8 mouse cellular contexts compared by ENCODE assay signal in the genomic region with DNA sequence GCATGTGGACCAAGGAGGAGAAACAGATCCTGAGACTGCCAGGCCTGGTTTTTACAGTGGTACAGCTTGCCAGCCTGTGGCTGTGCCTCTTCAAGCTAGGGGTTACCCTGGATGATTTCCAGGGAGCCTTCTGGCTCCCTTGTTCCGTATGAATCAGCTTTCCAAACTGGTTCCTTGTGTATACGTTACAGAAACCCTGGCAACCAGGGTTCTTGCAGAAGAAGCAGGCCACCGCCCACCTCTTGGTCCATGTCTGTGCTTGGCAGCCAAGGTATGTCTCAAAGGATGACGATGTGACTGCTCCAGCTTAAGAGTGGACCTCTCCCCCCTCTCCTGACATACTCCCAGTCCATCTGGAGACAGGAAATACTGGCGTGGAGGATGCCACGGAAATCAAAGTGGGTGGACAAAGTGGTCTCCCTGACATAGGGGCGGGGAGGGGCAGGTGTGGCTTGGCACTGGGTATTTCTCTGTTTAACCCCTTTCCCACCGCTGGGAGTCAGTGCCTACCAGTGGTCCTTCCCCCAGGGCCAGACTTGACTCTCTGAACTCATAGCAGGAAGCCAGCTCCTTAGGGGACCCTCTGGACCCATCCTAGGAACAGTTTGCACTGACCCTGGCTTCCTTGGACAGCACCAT. TPM values are rescaled to one million over a fixed set of nuclear protein-coding genes. Genes with fewer than 3 reads are reported as not detected.
DNase-seq lines count a peak whose midpoint lies in the region; ATAC-seq and TF ChIP-seq lines count a peak whose summit lies in the region.

No protein-coding gene starts in this region.

- TF ChIP-seq CTCF in MEL (IDR thresholded peaks at IDR 0.05 in 2 of 3, conservative IDR thresholded peaks at IDR 0.05 in 1 of 3; ENCODE audit: control insufficient read depth in 1 of 3, insufficient read depth in 1 of 3, low read depth in 2 of 3, low read length in 3 of 3, poor library complexity in 1 of 3, severe bottlenecking in 1 of 3): 0 out of 6 replicates have a peak, but pooled peaks of 1 of the 3 experiments have one; percentile 5
- TF ChIP-seq CTCF in small intestine, adult 2 months (IDR thresholded peaks at IDR 0.05; ENCODE audit: extremely low read depth, insufficient read length, insufficient replicate concordance, low read depth, low read length): no peak

- no peak for TF ChIP-seq RAD21 in MEL (IDR thresholded peaks at IDR 0.05; ENCODE audit: low read depth, low read length)

- WGBS in forebrain, embryonic 13.5 days: 13% methylated on average over 8 of the region's 8 CpGs
- WGBS in hindbrain, embryonic 11.5 days: 35% methylated on average over 8 of the region's 8 CpGs
- 2% methylated on average over 8 of the region's 8 CpGs for WGBS in small intestine, adult 2 months

- H3K27me3 ChIP-seq in MEL (ENCODE audit: control insufficient read depth in 1 of 2, insufficient read depth in 2 of 2, low read length in 2 of 2): no peaks in the 10 kb centered on the region
- peaks cover 6% of the 10 kb centered on the region; the same call in 1 of the 2 replicates for H3K27me3 ChIP-seq in forebrain, embryonic 13.5 days
- H3K27me3 ChIP-seq in hindbrain, embryonic 11.5 days (ENCODE audit: control insufficient read depth, insufficient read depth, low read length): no peaks in the 10 kb centered on the region
- H3K27me3 ChIP-seq in small intestine, adult 2 months (ENCODE audit: control insufficient read depth, insufficient read depth, low read length): no peaks in the 10 kb centered on the region

- no peaks in the 10 kb centered on the region for H3K9me3 ChIP-seq in MEL (replicated peaks; ENCODE audit: insufficient read depth, low read length)
- H3K9me3 ChIP-seq in forebrain, embryonic 13.5 days (replicated peaks): no peaks in the 10 kb centered on the region
- no peaks in the 10 kb centered on the region for H3K9me3 ChIP-seq in hindbrain, embryonic 11.5 days (ENCODE audit: control insufficient read depth, low read length)

- peaks cover 3 to 27% of the 10 kb centered on the region in 2 experiments; a peak in 3 of 4 replicates for H3K4me1 ChIP-seq in MEL (ENCODE audit: control insufficient read depth in 1 of 2, insufficient read depth in 2 of 2, low read length in 2 of 2)
- H3K4me1 ChIP-seq in forebrain, embryonic 13.5 days: peaks cover 46% of the 10 kb centered on the region
- H3K4me1 ChIP-seq in hindbrain, embryonic 11.5 days (replicated peaks; ENCODE audit: control insufficient read depth, insufficient read depth, low read length): peaks cover 5% of the 10 kb centered on the region; the same call in 1 of the 2 replicates
- peaks cover 51% of the 10 kb centered on the region for H3K4me1 ChIP-seq in small intestine, adult 2 months (ENCODE audit: control insufficient read depth, insufficient read depth, insufficient read length, low read length)

- ATAC-seq in forebrain, embryonic 13.5 days: peak; percentile 2
- peak; percentile 28 for ATAC-seq in hindbrain, embryonic 11.5 days (ENCODE audit: low FRiP score)
- ATAC-seq in monocyte, adult 5-6 weeks (replicated peaks; ENCODE audit: insufficient number of reproducible peaks, low FRiP score, low TSS enrichment, poor library complexity, severe bottlenecking): no peak

- peaks cover 0 to 16% of the 10 kb centered on the region in 2 experiments; a peak in 2 of 4 replicates for H3K36me3 ChIP-seq in MEL (ENCODE audit: control insufficient read depth in 1 of 2, insufficient read depth in 2 of 2, low read length in 2 of 2)
- H3K36me3 ChIP-seq in forebrain, embryonic 13.5 days (ENCODE audit: poor library complexity, severe bottlenecking): no peaks in the 10 kb centered on the region
- H3K36me3 ChIP-seq in hindbrain, embryonic 11.5 days (ENCODE audit: control insufficient read depth, insufficient read depth, low read length): no peaks in the 10 kb centered on the region
- H3K36me3 ChIP-seq in small intestine, adult 2 months (ENCODE audit: control insufficient read depth, insufficient read depth, low read length): no peaks in the 10 kb centered on the region

- TF ChIP-seq EP300 in MEL (IDR thresholded peaks at IDR 0.05; ENCODE audit: low read depth in 1 of 2, low read length in 2 of 2): no peak

- peak overlapping the region; percentile 85 for H3K4me2 ChIP-seq in forebrain, embryonic 13.5 days
- peak overlapping the region; percentile 69 for H3K4me2 ChIP-seq in hindbrain, embryonic 11.5 days (replicated peaks; ENCODE audit: low read depth, low read length)

- H3K9ac ChIP-seq in MEL (ENCODE audit: control insufficient read depth, low read depth, low read length, poor library complexity, severe bottlenecking): peak overlapping the region; percentile 84
- H3K9ac ChIP-seq in forebrain, embryonic 13.5 days: peak overlapping the region; percentile 68
- H3K9ac ChIP-seq in hindbrain, embryonic 11.5 days (ENCODE audit: low read depth, low read length): peak overlapping the region; percentile 45

- TF ChIP-seq POLR2A in MEL (IDR thresholded peaks at IDR 0.05; ENCODE audit: control insufficient read depth in 1 of 2, insufficient read depth in 1 of 2, low read depth in 1 of 2, low read length in 2 of 2, poor library complexity in 1 of 2): no peak
- no peak; the same call in 1 of the 2 replicates for TF ChIP-seq POLR2A in small intestine, adult 2 months (IDR thresholded peaks at IDR 0.05; ENCODE audit: low read depth, low read length)

- H3K79me2 ChIP-seq in MEL (ENCODE audit: control insufficient read depth, insufficient read depth, low read length, poor library complexity): peaks cover 5% of the 10 kb centered on the region

- H3K4me3 ChIP-seq in MEL (ENCODE audit: control insufficient read depth in 1 of 2, insufficient read depth in 1 of 2, low read depth in 2 of 2, low read length in 2 of 2): peak overlapping the region; percentile 62 to 74
- peak overlapping the region; percentile 70 for H3K4me3 ChIP-seq in forebrain, embryonic 13.5 days
- peak overlapping the region; percentile 63 for H3K4me3 ChIP-seq in hindbrain, embryonic 11.5 days (ENCODE audit: low read depth, low read length)
- peak overlapping the region; percentile 71 for H3K4me3 ChIP-seq in small intestine, adult 2 months (ENCODE audit: low read depth, low read length)

- peak; percentile 45 for DNase-seq in MEL (ENCODE audit: low read depth, low spot score)
- DNase-seq in brain, adult 2 months (ENCODE audit: low read depth, low spot score): peak; percentile 94
- no peak for DNase-seq in hindbrain, embryonic 11.5 days (ENCODE audit: low spot score)
- peak; percentile 67 to 74 for DNase-seq in left cerebral cortex, adult 18-20 months (ENCODE audit: low spot score in 2 of 2)
- DNase-seq in lung, postnatal 36 days: peak; percentile 95

- no peak overlapping the region for H3K27ac ChIP-seq in MEL (ENCODE audit: control insufficient read depth, low read depth, low read length)
- peak overlapping the region; percentile 12; the same call in 1 of the 2 replicates for H3K27ac ChIP-seq in forebrain, embryonic 13.5 days
- no peak overlapping the region for H3K27ac ChIP-seq in hindbrain, embryonic 11.5 days (ENCODE audit: low read depth, low read length)
- H3K27ac ChIP-seq in small intestine, adult 2 months (ENCODE audit: insufficient read depth, low read depth, low read length): peak overlapping the region; percentile 100

TF ChIP-seq in MEL, 35 proteins besides CTCF, POLR2A, EP300 and RAD21 (continues in another document):
- TF ChIP-seq TCF12 (IDR thresholded peaks at IDR 0.05; ENCODE audit: low read depth, low read length) (no peak), SIN3A (IDR thresholded peaks at IDR 0.05; ENCODE audit: low read length) (no peak), GABPA (IDR thresholded peaks at IDR 0.05; ENCODE audit: low read depth, low read length) (no peak), USF1 (IDR thresholded peaks at IDR 0.05; ENCODE audit: low read depth, low read length) (no peak)

RNA-seq across cellular contexts. Expression of a gene that starts 0.8 kb away (rescaled TPM):
- 3.9 and 4.3 TPM in 2 replicates for total RNA-seq in MEL (2012; rRNA removed)
- polyA plus RNA-seq in MEL (2012; ENCODE audit: insufficient read depth in 1 of 2, insufficient read length in 2 of 2, low read depth in 1 of 2, low replicate concordance in 2 of 2, missing spikeins in 1 of 2): 1 to 10 TPM in 1 of 2 experiments, not detected in 1; 8.3 TPM
- 2.6 and 3.8 TPM in 2 replicates for polyA plus RNA-seq in forebrain, embryonic 13.5 days (2015; fragmentation: Nextera tagmentation; extraction: Ambion mirVana)
- 1.7 and 2.8 TPM in 2 replicates for polyA plus RNA-seq in hindbrain, embryonic 11.5 days (2014; fragmentation: Nextera tagmentation; extraction: Ambion mirVana)
- total RNA-seq in left cerebral cortex, adult 18-20 months (2021): 10 to 100 TPM; 39.0 to 39.1 TPM
- 4.1 and 5.2 TPM in 2 replicates for polyA plus RNA-seq in small intestine, adult 2 months (2012; rRNA removed)
- 2.8 to 12.0 TPM (median 3.1 TPM) in 3 replicates for total RNA-seq in monocyte, adult 5-6 weeks (2017)

RNA-seq across cellular contexts. Expression of a gene that starts 36.1 kb away (rescaled TPM):
- total RNA-seq in MEL (2012; rRNA removed): 12.0 and 13.6 TPM in 2 replicates
- 10 to 100 TPM in 1 of 2 experiments, not detected in 1; 19.6 TPM for polyA plus RNA-seq in MEL (2012; ENCODE audit: insufficient read depth in 1 of 2, insufficient read length in 2 of 2, low read depth in 1 of 2, low replicate concordance in 2 of 2, missing spikeins in 1 of 2)
- polyA plus RNA-seq in forebrain, embryonic 13.5 days (2015; fragmentation: Nextera tagmentation; extraction: Ambion mirVana): 9.9 and 11.2 TPM in 2 replicates
- polyA plus RNA-seq in hindbrain, embryonic 11.5 days (2014; fragmentation: Nextera tagmentation; extraction: Ambion mirVana): 7.3 and 7.7 TPM in 2 replicates
- 10 to 100 TPM; 13.4 to 16.0 TPM for total RNA-seq in left cerebral cortex, adult 18-20 months (2021)
- polyA plus RNA-seq in small intestine, adult 2 months (2012; rRNA removed): 2.0 and 3.7 TPM in 2 replicates
- 4.4 to 6.2 TPM (median 5.6 TPM) in 3 replicates for total RNA-seq in monocyte, adult 5-6 weeks (2017)

RNA-seq across cellular contexts. Expression of a gene that starts 44.5 kb away (rescaled TPM):
- 33.8 and 38.8 TPM in 2 replicates for total RNA-seq in MEL (2012; rRNA removed)
- polyA plus RNA-seq in MEL (2012; ENCODE audit: insufficient read depth in 1 of 2, insufficient read length in 2 of 2, low read depth in 1 of 2, low replicate concordance in 2 of 2, missing spikeins in 1 of 2): 10 to 100 TPM in 1 of 2 experiments, not detected in 1; 47.9 TPM
- 314 and 322 TPM in 2 replicates for polyA plus RNA-seq in forebrain, embryonic 13.5 days (2015; fragmentation: Nextera tagmentation; extraction: Ambion mirVana)
- polyA plus RNA-seq in hindbrain, embryonic 11.5 days (2014; fragmentation: Nextera tagmentation; extraction: Ambion mirVana): 288 and 318 TPM in 2 replicates
- 10 to 100 TPM; 15.3 to 17.4 TPM for total RNA-seq in left cerebral cortex, adult 18-20 months (2021)
- 78.8 and 113 TPM in 2 replicates for polyA plus RNA-seq in small intestine, adult 2 months (2012; rRNA removed)
- 11.5 to 23.5 TPM (median 13.5 TPM) in 3 replicates for total RNA-seq in monocyte, adult 5-6 weeks (2017)

RNA-seq across cellular contexts. Expression of a gene that starts 59.7 kb away (rescaled TPM):
- total RNA-seq in MEL (2012; rRNA removed): 110 and 131 TPM in 2 replicates
- polyA plus RNA-seq in MEL (2012; ENCODE audit: insufficient read depth in 1 of 2, insufficient read length in 2 of 2, low read depth in 1 of 2, low replicate concordance in 2 of 2, missing spikeins in 1 of 2): 100 to 1,000 TPM in 1 of 2 experiments, not detected in 1; 145 TPM
- polyA plus RNA-seq in forebrain, embryonic 13.5 days (2015; fragmentation: Nextera tagmentation; extraction: Ambion mirVana): 162 and 181 TPM in 2 replicates
- polyA plus RNA-seq in hindbrain, embryonic 11.5 days (2014; fragmentation: Nextera tagmentation; extraction: Ambion mirVana): 172 TPM in 2 replicates
- total RNA-seq in left cerebral cortex, adult 18-20 months (2021): 10 to 100 TPM; 60.1 to 64.3 TPM
- polyA plus RNA-seq in small intestine, adult 2 months (2012; rRNA removed): 17.9 and 34.6 TPM in 2 replicates
- 133 to 179 TPM (median 136 TPM) in 3 replicates for total RNA-seq in monocyte, adult 5-6 weeks (2017)

Comparison
In these comparisons a context has a peak if more than half of its experiments do, and no peak if none do; other contexts are left out.
1. H3K27ac ChIP-seq: peak in forebrain, embryonic 13.5 days (single experiment) and small intestine, adult 2 months (single experiment); none in MEL (single experiment) and hindbrain, embryonic 11.5 days (single experiment).
2. Peak in every context shown above with its lines, with median percentiles within 50 percentile points of each other: H3K4me3 ChIP-seq and H3K9ac ChIP-seq.